Mouse (Mus musculus): ENCODE data around the gene Tex35.

The Tex35 gene

DNA sequence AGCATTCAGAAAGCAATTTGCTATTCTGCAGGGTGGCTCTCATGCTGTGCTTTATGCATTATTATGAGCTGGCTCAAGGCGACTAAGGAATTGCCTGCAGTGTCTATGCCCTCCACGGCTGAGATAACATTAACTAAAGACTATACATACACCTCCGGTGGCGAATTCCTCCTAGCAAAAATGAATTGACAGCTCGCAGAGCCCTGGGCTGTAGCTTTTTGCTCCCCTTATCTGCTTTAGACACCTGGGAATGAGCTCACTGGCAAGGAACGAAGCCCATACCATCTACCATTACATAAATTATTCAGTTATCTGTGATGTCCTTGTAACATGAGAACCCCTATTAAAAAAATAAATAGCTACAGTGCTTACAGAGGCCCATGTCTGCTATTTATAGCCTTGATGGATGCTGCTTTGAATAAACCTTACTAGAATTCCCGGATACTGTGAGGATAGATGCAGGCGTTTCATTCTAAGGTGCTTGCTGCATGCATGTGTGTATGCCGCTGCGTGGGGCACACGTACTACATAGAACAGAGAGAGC, 53.1 kb downstream of the Tex35 start:
- in situ Hi-C loops (cut with MboI): no loop called here

GRCm38 (mm10) chr1:157054659-157055058, 53.8 kb downstream of the Tex35 start:
- in situ Hi-C loops (cut with MboI): loop anchor here (5.0 kb wide), 1 partner anchor 117 kb away; the partner anchor contains the start of gene Ralgps2

DNA sequence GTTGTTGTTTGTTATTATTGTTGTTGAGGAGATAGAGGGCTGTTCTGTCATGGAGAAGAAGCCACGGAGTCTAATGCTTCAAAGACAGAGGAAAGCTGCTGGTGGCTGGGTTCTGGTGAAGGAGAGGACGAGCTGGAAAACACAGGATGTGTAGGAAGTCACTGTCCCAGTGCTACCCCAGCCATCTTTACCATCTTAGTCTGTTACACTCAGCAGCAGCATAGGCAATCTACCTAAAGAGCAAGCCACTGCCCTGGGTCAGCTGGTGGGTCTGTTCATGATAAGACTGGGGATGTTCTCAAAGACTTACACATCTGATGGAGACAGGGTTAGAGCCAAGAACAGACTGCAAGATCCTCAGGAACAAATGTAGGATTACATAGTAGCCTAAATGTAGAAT, 58.6 kb downstream of the Tex35 start:
- in situ Hi-C loops (cut with MboI): loop anchor here (5.0 kb wide), 2 partner anchors 53 to 113 kb away; partner anchors contain the start of gene Ralgps2

Measured in mature B cell (primary cell).